Mouse (Mus musculus) liver, embryonic 18 days (tissue): ENCODE results near the gene Gm17660. TPM values are rescaled to one million over a fixed set of nuclear protein-coding genes. Genes with fewer than 3 reads are reported as not detected.

Experiments used
- polyA plus RNA-seq: library from polyadenylated mRNA; depleted of rRNA; stranded (reverse); fragments of >200 nt; gene quantifications from 2 replicates; pipeline ENCODE4 v1.2.3, GENCODE M21; 2012; rRNA removed

The Gm17660 gene
- not detected in 2 replicates for polyA plus RNA-seq

GRCm38 (mm10) chr5:104077508-104077907, at the start of gene Gm17660:
Gene Gm17660, minus strand, starts transcription at chr5:104077608.

GRCm38 (mm10) chr5:104113491-104114172, 36.2 kb upstream of the Gm17660 start, which contains the start of gene Sparcl1:
Gene Sparcl1, minus strand, starts transcription at chr5:104113733.

GRCm38 (mm10) chr5:104046256-104047199, 30.9 kb downstream of the Gm17660 start, which contains the start of gene Nudt9:
Gene Nudt9, plus strand, starts transcription at chr5:104046306.

GRCm38 (mm10) chr5:104021597-104022378, 55.6 kb downstream of the Gm17660 start, which contains the start of gene Hsd17b11:
Gene Hsd17b11, minus strand, starts transcription at chr5:104021919.

Other genes starting within 250 kb of the Gm17660 start
- 1.5 and 1.6 TPM in 2 replicates for gene Klhl8, start 166.3 kb downstream of the Gm17660 start, polyA plus RNA-seq
- 309 and 317 TPM in 2 replicates for gene Hsd17b13, start 100.2 kb downstream of the Gm17660 start, polyA plus RNA-seq
- gene Hsd17b11, start 55.7 kb downstream of the Gm17660 start, polyA plus RNA-seq = 44.9 and 55.8 TPM in 2 replicates
- gene Nudt9, start 31.3 kb downstream of the Gm17660 start, polyA plus RNA-seq = 35.1 and 36.4 TPM in 2 replicates
- 7.3 and 7.4 TPM in 2 replicates for gene Sparcl1, start 36.1 kb upstream of the Gm17660 start, polyA plus RNA-seq
- not detected in 2 replicates for gene Dspp, start 93.1 kb upstream of the Gm17660 start, polyA plus RNA-seq
- not detected in 2 replicates for gene Dmp1, start 125.0 kb upstream of the Gm17660 start, polyA plus RNA-seq
- not detected in 2 replicates for gene Ibsp, start 221.6 kb upstream of the Gm17660 start, polyA plus RNA-seq
- not detected in 2 replicates for gene Mepe, start 247.7 kb upstream of the Gm17660 start, polyA plus RNA-seq